Mouse (Mus musculus) MEL (cell line): ENCODE results near the gene Traip. TPM values are rescaled to one million over a fixed set of nuclear protein-coding genes. Genes with fewer than 3 reads are reported as not detected.
A peak's percentile ranks its signal among the peaks of the same experiment; 100 is the strongest.

Experiments
- DNase-seq: peaks from one replicate; pipeline ENCODE4 v3.0.0; 2011; ENCODE audit warnings: low read depth, low spot score
- H3K27ac ChIP-seq: 2 replicates; pipeline ENCODE4 v1.5.1; 2012; ENCODE audit warnings: low read depth, mild to moderate bottlenecking, control low read depth, low read length, moderate library complexity; ENCODE audit not compliant: control insufficient read depth
- H3K27me3 ChIP-seq, 2 experiments: fragments of 150-350 bp in 1 of 2; sonication (generic) in 1 of 2; 2 replicates each; pipeline ENCODE4 v1.6.1; 2012; ENCODE audit warnings: low read length in 2 of 2, mild to moderate bottlenecking in 2 of 2, improper control_type of control experiment in 1 of 2, moderate library complexity in 1 of 2; ENCODE audit not compliant: insufficient read depth in 2 of 2, control insufficient read depth in 1 of 2
- H3K36me3 ChIP-seq, 2 experiments: 2 replicates each; pipeline ENCODE4 v1.6.1; 2012 to 2014; ENCODE audit warnings: low read length in 2 of 2, improper control_type of control experiment in 1 of 2, inconsistent platforms in 1 of 2, mild to moderate bottlenecking in 1 of 2; ENCODE audit not compliant: insufficient read depth in 2 of 2, control insufficient read depth in 1 of 2
- H3K4me1 ChIP-seq, 2 experiments: fragments of 150-350 bp in 1 of 2; sonication (generic) in 1 of 2; 2 replicates each; pipeline ENCODE4 v1.6.1; 2012; ENCODE audit warnings: low read length in 2 of 2, improper control_type of control experiment in 1 of 2, mild to moderate bottlenecking in 1 of 2; ENCODE audit not compliant: insufficient read depth in 2 of 2, control insufficient read depth in 1 of 2
- H3K4me3 ChIP-seq, 2 experiments: fragments of 150-350 bp in 1 of 2; sonication (generic) in 1 of 2; 2 replicates each; pipeline ENCODE4 v1.5.1; 2012; ENCODE audit warnings: low read depth in 2 of 2, low read length in 2 of 2, mild to moderate bottlenecking in 2 of 2, moderate library complexity in 2 of 2, control low read depth in 1 of 2, improper control_type of control experiment in 1 of 2; ENCODE audit not compliant: control insufficient read depth in 1 of 2, insufficient read depth in 1 of 2
- H3K79me2 ChIP-seq: 2 replicates; pipeline ENCODE4 v1.6.1; 2012; ENCODE audit warnings: mild to moderate bottlenecking, low read length, moderate library complexity; ENCODE audit not compliant: control insufficient read depth, poor library complexity, insufficient read depth
- H3K9ac ChIP-seq: 2 replicates; pipeline ENCODE4 v1.6.1; 2012; ENCODE audit warnings: low read depth, mild to moderate bottlenecking, control low read depth, low read length, moderate library complexity; ENCODE audit not compliant: control insufficient read depth, poor library complexity, severe bottlenecking
- H3K9me3 ChIP-seq: fragments of 150-350 bp; sonication (generic); replicated peaks from 2 replicates; pipeline ENCODE4 v1.6.1; 2012; ENCODE audit warnings: mild to moderate bottlenecking, low read length, improper control_type of control experiment, moderate library complexity; ENCODE audit not compliant: insufficient read depth
- CTCF ChIP-seq, 3 experiments: IDR thresholded peaks in 2 of 3; conservative IDR thresholded peaks in 1 of 3; 2 replicates each; pipeline ENCODE4 v1.5.1; 2011 to 2012; ENCODE audit warnings: low read length in 3 of 3, low read depth in 2 of 3, mild to moderate bottlenecking in 2 of 3, improper control_type of control experiment in 1 of 3, inconsistent platforms in 1 of 3, mixed read lengths in 1 of 3, moderate library complexity in 1 of 3; ENCODE audit not compliant: control insufficient read depth in 1 of 3, insufficient read depth in 1 of 3, poor library complexity in 1 of 3, severe bottlenecking in 1 of 3
- EP300 ChIP-seq, 2 experiments: IDR thresholded peaks; 2 replicates each; pipeline ENCODE4 v1.6.1; 2011; ENCODE audit warnings: improper control_type of control experiment in 2 of 2, low read length in 2 of 2, low read depth in 1 of 2, mild to moderate bottlenecking in 1 of 2
- JUND ChIP-seq: IDR thresholded peaks from 2 replicates; pipeline ENCODE4 v1.6.1; 2011; ENCODE audit warnings: low read depth, mild to moderate bottlenecking, improper control_type of control experiment, low read length
- MAFK ChIP-seq: IDR thresholded peaks from 2 replicates; pipeline ENCODE4 v1.6.1; 2011; ENCODE audit warnings: low read depth, mild to moderate bottlenecking, low read length, improper control_type of control experiment, borderline replicate concordance
- MAX ChIP-seq: IDR thresholded peaks from 2 replicates; pipeline ENCODE4 v1.6.1; 2011; ENCODE audit warnings: low read length, improper control_type of control experiment
- MEF2A ChIP-seq: IDR thresholded peaks from 2 replicates; pipeline ENCODE4 v1.6.1; 2014; ENCODE audit warnings: low read depth, mild to moderate bottlenecking, inconsistent platforms, low read length, improper control_type of control experiment; ENCODE audit not compliant: poor library complexity, insufficient replicate concordance, severe bottlenecking; ENCODE audit errors: extremely low read depth
- MXI1 ChIP-seq: IDR thresholded peaks from 2 replicates; pipeline ENCODE4 v1.6.1; 2011; ENCODE audit warnings: mild to moderate bottlenecking, low read depth, low read length, improper control_type of control experiment
- POLR2AphosphoS2 ChIP-seq: IDR thresholded peaks from 2 replicates; pipeline ENCODE4 v1.6.1; 2011; ENCODE audit warnings: low read length, improper control_type of control experiment
- POLR2AphosphoS5 ChIP-seq: IDR thresholded peaks from 2 replicates; pipeline ENCODE4 v1.6.1; 2012; ENCODE audit warnings: low read depth, borderline replicate concordance, mild to moderate bottlenecking, inconsistent platforms, low read length, moderate library complexity, mixed read lengths
- SIN3A ChIP-seq: IDR thresholded peaks from 2 replicates; pipeline ENCODE4 v1.6.1; 2012; ENCODE audit warnings: low read length, improper control_type of control experiment, inconsistent platforms
- SMC3 ChIP-seq: IDR thresholded peaks from 2 replicates; pipeline ENCODE4 v1.6.1; 2011; ENCODE audit warnings: low read depth, low read length, improper control_type of control experiment
- polyA plus RNA-seq, 2 experiments: library from polyadenylated mRNA; stranded (reverse) in 1 of 2; unstranded in 1 of 2; fragments of >175 nt in 1 of 2; fragments of >200 nt in 1 of 2; gene quantifications; 2 replicates each; pipeline versions ENCODE4 v1.2.1 to v1.2.4; 2012; ENCODE audit warnings: low replicate concordance in 2 of 2, low read depth in 1 of 2; ENCODE audit not compliant: insufficient read length in 2 of 2, insufficient read depth in 1 of 2, missing spikeins in 1 of 2
- total RNA-seq: library from RNA; depleted of rRNA; stranded (reverse); fragments of 300-350 nt; gene quantifications from 2 replicates; pipeline ENCODE4 v1.2.3, GENCODE M21; 2012; rRNA removed

Gene Traip
- 37.3 and 43.6 TPM in 2 replicates for total RNA-seq
- polyA plus RNA-seq, result 10 to 100 TPM in 1 of 2 experiments, not detected in 1; 65.2 TPM

DNA sequence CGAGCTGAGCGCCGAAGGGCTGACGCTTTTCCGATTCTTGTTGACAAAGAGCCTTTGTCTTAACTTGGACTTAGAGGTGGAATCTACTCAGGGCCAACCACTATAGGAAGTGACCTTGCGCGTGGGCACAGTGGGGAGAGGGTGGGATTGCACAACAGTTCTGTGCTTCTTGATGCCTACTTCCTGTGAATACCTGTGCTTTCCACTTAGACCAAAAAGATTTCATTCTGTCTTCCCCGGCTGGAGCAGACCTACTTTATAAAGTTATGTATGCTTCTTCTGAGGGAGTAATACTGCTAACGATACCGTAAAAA, at the start of gene Traip:
Traip (plus strand) TSS at position 215 of the 314 bp plus-strand sequence.
- H3K4me1 ChIP-seq, result peaks cover 0 to 13% of the 10 kb centered on the region in 2 experiments; a peak in 2 of 4 replicates
- H3K79me2 ChIP-seq, result peaks cover 31% of the 10 kb centered on the region
- peak; percentile 61 for DNase-seq
- no peaks in the 10 kb centered on the region for H3K27me3 ChIP-seq
- H3K36me3 ChIP-seq, result peaks cover 0 to 12% of the 10 kb centered on the region in 2 experiments; a peak in 2 of 4 replicates
- TF ChIP-seq SMC3, result no peak
- TF ChIP-seq EP300 (IDR thresholded peaks at IDR 0.05; ENCODE audit: low read depth in 1 of 2, low read length in 2 of 2), result no peak; a peak in 2 of 4 replicates
- TF ChIP-seq MAX, result no peak
- TF ChIP-seq POLR2AphosphoS2, result no peak
- no peak for TF ChIP-seq MEF2A
- TF ChIP-seq POLR2AphosphoS5, result no peak
- 0 out of 2 replicates have a peak, but pooled peaks have one; percentile 32 for TF ChIP-seq SIN3A
- 0 out of 2 replicates have a peak, but pooled peaks have one; percentile 18 for TF ChIP-seq MXI1
- peak within 1 kb of the TSS; percentile 71 for H3K27ac ChIP-seq
- H3K4me3 ChIP-seq, result peak within 1 kb of the TSS; percentile 85 to 96
- no peaks in the 10 kb centered on the region for H3K9me3 ChIP-seq
- H3K9ac ChIP-seq, result peak within 1 kb of the TSS; percentile 90

DNA sequence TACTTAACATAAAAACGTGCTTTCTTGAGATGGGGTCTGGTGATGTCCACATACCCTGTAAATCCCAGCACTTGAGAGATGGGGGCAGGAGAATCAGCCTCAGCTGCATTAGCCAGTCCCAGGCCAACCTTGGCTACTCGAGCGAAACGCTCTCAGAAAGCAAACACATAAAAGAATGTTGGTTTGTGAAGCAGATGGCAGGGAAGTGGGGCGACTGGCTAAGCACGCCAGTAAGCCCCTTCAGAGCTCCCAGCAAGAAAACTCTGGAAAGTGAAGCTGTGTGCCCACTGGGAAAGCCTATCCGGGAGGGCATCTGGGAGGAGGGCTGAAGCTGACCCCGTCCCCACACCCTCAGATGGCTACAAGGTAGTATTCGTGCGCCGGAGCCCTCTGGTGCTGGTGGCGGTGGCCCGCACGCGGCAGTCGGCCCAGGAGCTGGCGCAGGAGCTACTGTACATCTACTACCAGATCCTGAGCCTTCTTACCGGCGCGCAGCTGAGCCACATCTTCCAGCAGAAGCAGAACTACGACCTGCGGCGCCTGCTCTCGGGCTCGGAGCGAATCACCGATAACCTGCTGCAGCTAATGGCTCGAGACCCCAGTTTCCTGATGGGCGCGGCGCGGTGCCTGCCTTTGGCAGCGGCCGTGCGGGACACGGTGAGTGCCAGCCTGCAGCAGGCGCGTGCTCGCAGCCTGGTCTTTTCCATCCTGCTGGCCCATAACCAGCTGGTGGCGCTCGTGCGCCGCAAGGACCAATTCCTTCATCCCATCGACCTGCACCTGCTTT, 48.9 kb upstream of the Traip start:
- H3K4me3 ChIP-seq, result no peak overlapping the region
- no peaks in the 10 kb centered on the region; a peak in 1 of 4 replicates for H3K36me3 ChIP-seq
- TF ChIP-seq CTCF (IDR thresholded peaks at IDR 0.05 in 2 of 3, conservative IDR thresholded peaks at IDR 0.05 in 1 of 3; ENCODE audit: control insufficient read depth in 1 of 3, insufficient read depth in 1 of 3, low read depth in 2 of 3, low read length in 3 of 3, poor library complexity in 1 of 3, severe bottlenecking in 1 of 3) (peak in 2 of 3 experiments; percentile 19 to 36; a peak in 4 of 6 replicates), JUND (no peak)
- no peaks in the 10 kb centered on the region for H3K79me2 ChIP-seq
- H3K27me3 ChIP-seq, result no peaks in the 10 kb centered on the region
- H3K4me1 ChIP-seq, result no peaks in the 10 kb centered on the region; a peak in 1 of 4 replicates
- DNase-seq, result no peak
- H3K9ac ChIP-seq, result no peak overlapping the region
- no peaks in the 10 kb centered on the region for H3K9me3 ChIP-seq
- H3K27ac ChIP-seq, result no peak overlapping the region

GRCm38 (mm10) chr9:107901627-107901914, 48.4 kb upstream of the Traip start:
- DNase-seq, result no peak
- Histone ChIP-seq H3K4me3 (no peak overlapping the region), H3K36me3 (peaks cover 0 to 3% of the 10 kb centered on the region in 2 experiments; a peak in 3 of 4 replicates)

More at GRCm38 (mm10) chr9:107901627-107901914, 48.4 kb upstream of the Traip start:
- H3K4me1 ChIP-seq, result peaks cover 0 to 5% of the 10 kb centered on the region in 2 experiments; a peak in 2 of 4 replicates
- H3K9ac ChIP-seq, result no peak overlapping the region
- no peaks in the 10 kb centered on the region for H3K27me3 ChIP-seq
- H3K27ac ChIP-seq, result no peak overlapping the region
- TF ChIP-seq SIN3A (no peak), MEF2A (no peak), SMC3 (no peak), MAFK (no peak)
- no peaks in the 10 kb centered on the region for H3K79me2 ChIP-seq
- no peaks in the 10 kb centered on the region for H3K9me3 ChIP-seq
